Comparison of ENCODE assay signal across 7 mouse cellular contexts in the genomic region with DNA sequence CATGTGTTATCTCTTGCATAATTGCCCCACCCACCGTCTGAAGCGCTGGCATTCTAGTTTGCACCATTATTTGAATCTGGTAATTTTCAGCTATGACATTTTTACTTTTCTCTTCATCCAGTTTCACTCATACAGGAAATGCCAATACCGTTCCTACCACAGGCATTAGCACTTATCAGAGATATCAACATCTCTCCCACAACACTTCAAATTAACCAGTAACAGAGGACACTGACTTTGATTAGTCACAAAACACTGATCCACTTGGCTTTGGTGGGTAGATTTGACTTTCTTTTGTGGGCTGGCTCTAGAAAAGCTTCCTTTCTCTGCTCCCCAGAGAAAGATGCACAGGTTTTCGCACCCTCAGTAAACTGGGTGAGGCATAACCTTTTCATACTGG. TPM values are rescaled to one million over a fixed set of nuclear protein-coding genes. Genes with fewer than 3 reads are reported as not detected.
DNase-seq lines count a peak whose midpoint lies in the region; ATAC-seq lines count a peak whose summit lies in the region.

No protein-coding gene starts in this region.

- H3K27me3 ChIP-seq in lung, embryonic 15.5 days: no peaks in the 10 kb centered on the region
- no peaks in the 10 kb centered on the region for H3K27me3 ChIP-seq in forebrain, embryonic 13.5 days
- H3K27me3 ChIP-seq in limb, embryonic 12.5 days: peaks cover 17% of the 10 kb centered on the region
- H3K27me3 ChIP-seq in splenic B cell, adult 2 months (ENCODE audit: control insufficient read depth, insufficient read depth, low read length, poor library complexity, severe bottlenecking): no peaks in the 10 kb centered on the region

- no peak overlapping the region for H3K9ac ChIP-seq in lung, embryonic 15.5 days
- H3K9ac ChIP-seq in forebrain, embryonic 13.5 days: no peak overlapping the region
- H3K9ac ChIP-seq in limb, embryonic 12.5 days (replicated peaks): no peak overlapping the region

- H3K4me1 ChIP-seq in lung, embryonic 15.5 days: peaks cover 14% of the 10 kb centered on the region
- peaks cover 18% of the 10 kb centered on the region for H3K4me1 ChIP-seq in forebrain, embryonic 13.5 days
- H3K4me1 ChIP-seq in limb, embryonic 12.5 days (replicated peaks): peaks cover 13% of the 10 kb centered on the region

- DNase-seq in lung, postnatal 36 days: no peak
- DNase-seq in splenic B cell, adult 2 months (ENCODE audit: low read depth, low spot score): peak; percentile 18
- DNase-seq in adipocyte (ENCODE audit: low spot score): no peak
- no peak for DNase-seq in adrenal gland, adult 18-20 months (ENCODE audit: low spot score in 2 of 2)

- ATAC-seq in lung, embryonic 15.5 days (ENCODE audit: borderline replicate concordance, extremely low read depth, low FRiP score, low TSS enrichment): no peak
- ATAC-seq in forebrain, embryonic 13.5 days: no peak
- ATAC-seq in limb, embryonic 12.5 days (ENCODE audit: insufficient number of reproducible peaks, insufficient read depth, low FRiP score, low TSS enrichment, low read depth): no peak

- peak overlapping the region; percentile 49 for H3K4me3 ChIP-seq in lung, embryonic 15.5 days
- H3K4me3 ChIP-seq in forebrain, embryonic 13.5 days: 0 out of 2 replicates have a peak overlapping the region, but pooled peaks have one; percentile 56
- peak overlapping the region; percentile 52; the same call in 1 of the 2 replicates for H3K4me3 ChIP-seq in limb, embryonic 12.5 days (replicated peaks)

- WGBS in lung, embryonic 15.5 days: 51% methylated on average over 4 of the region's 4 CpGs
- WGBS in forebrain, embryonic 13.5 days: 85% methylated on average over 4 of the region's 4 CpGs
- WGBS in limb, embryonic 12.5 days: 71% methylated on average over 4 of the region's 4 CpGs

- H3K9me3 ChIP-seq in lung, embryonic 15.5 days: no peaks in the 10 kb centered on the region
- H3K9me3 ChIP-seq in forebrain, embryonic 13.5 days (replicated peaks): no peaks in the 10 kb centered on the region
- H3K9me3 ChIP-seq in limb, embryonic 12.5 days: no peaks in the 10 kb centered on the region

- H3K36me3 ChIP-seq in lung, embryonic 15.5 days: no peaks in the 10 kb centered on the region
- no peaks in the 10 kb centered on the region for H3K36me3 ChIP-seq in forebrain, embryonic 13.5 days (ENCODE audit: poor library complexity, severe bottlenecking)
- no peaks in the 10 kb centered on the region for H3K36me3 ChIP-seq in limb, embryonic 12.5 days
- H3K36me3 ChIP-seq in splenic B cell, adult 2 months (ENCODE audit: control insufficient read depth, insufficient read depth, low read length, poor library complexity, severe bottlenecking): no peaks in the 10 kb centered on the region

- no peak overlapping the region for H3K27ac ChIP-seq in lung, embryonic 15.5 days
- no peak overlapping the region for H3K27ac ChIP-seq in forebrain, embryonic 13.5 days
- H3K27ac ChIP-seq in limb, embryonic 12.5 days: no peak overlapping the region

- H3K4me2 ChIP-seq in lung, embryonic 15.5 days: peak overlapping the region; percentile 70
- peak overlapping the region; percentile 88 for H3K4me2 ChIP-seq in forebrain, embryonic 13.5 days
- H3K4me2 ChIP-seq in limb, embryonic 12.5 days: peak overlapping the region; percentile 89

RNA-seq across cellular contexts. Expression of gene Stim2, which starts 3.7 kb away (rescaled TPM):
- 19.6 and 25.2 TPM in 2 replicates for polyA plus RNA-seq in lung, embryonic 15.5 days (2015; fragmentation: Nextera tagmentation; extraction: Ambion mirVana)
- polyA plus RNA-seq in forebrain, embryonic 13.5 days (2015; fragmentation: Nextera tagmentation; extraction: Ambion mirVana): 18.5 and 19.5 TPM in 2 replicates
- 16.8 and 19.1 TPM in 2 replicates for polyA plus RNA-seq in limb, embryonic 12.5 days (2016; fragmentation: Nextera tagmentation; extraction: Ambion mirVana)
- total RNA-seq in adrenal gland, adult 18-20 months (2021): 10 to 100 TPM; 27.5 to 28.7 TPM
